Mouse (Mus musculus) liver (tissue): ENCODE data around the gene Kcnip2.

Source experiments
- DNase-seq: peaks from one replicate; pipeline ENCODE4 v3.0.0-alpha.2; 2020; ENCODE audit warnings: mixed read lengths

Kcnip2 gene

GRCm38 (mm10) chr19:45815831-45816405 lies at the start of gene Kcnip2:
Gene Kcnip2 (minus strand): TSS chr19:45816061.
- DNase-seq = peak; percentile 32

- DNase-seq = no peak
These were observed 39.5 kb upstream of the Kcnip2 start for GRCm38 (mm10) chr19:45855284-45855920.

GRCm38 (mm10) chr19:45854521-45854920 lies 38.7 kb upstream of the Kcnip2 start:
- no peak for DNase-seq

GRCm38 (mm10) chr19:45847733-45848093 lies 31.9 kb upstream of the Kcnip2 start:
- no peak for DNase-seq

GRCm38 (mm10) chr19:45847016-45847732 lies 31.3 kb upstream of the Kcnip2 start:
- peak; percentile 17 for DNase-seq

- DNase-seq = no peak
These were observed 28.3 kb upstream of the Kcnip2 start for GRCm38 (mm10) chr19:45844209-45844608.

GRCm38 (mm10) chr19:45843424-45843823 lies 27.6 kb upstream of the Kcnip2 start:
- DNase-seq = peak; percentile 16

GRCm38 (mm10) chr19:45837050-45837994 lies 21.5 kb upstream of the Kcnip2 start:
- DNase-seq = no peak

GRCm38 (mm10) chr19:45835490-45835889 lies 19.6 kb upstream of the Kcnip2 start:
- no peak for DNase-seq

GRCm38 (mm10) chr19:45833665-45834064 lies 17.8 kb upstream of the Kcnip2 start:
- no peak for DNase-seq

- no peak for DNase-seq
These were observed 14.8 kb upstream of the Kcnip2 start for GRCm38 (mm10) chr19:45830679-45831078.

- DNase-seq = no peak
These were observed 11.9 kb upstream of the Kcnip2 start for GRCm38 (mm10) chr19:45827736-45828135.

- no peak for DNase-seq
These were observed 11.3 kb upstream of the Kcnip2 start for GRCm38 (mm10) chr19:45827125-45827524.

- DNase-seq = no peak
These were observed 10.3 kb upstream of the Kcnip2 start for GRCm38 (mm10) chr19:45826146-45826545.

- no peak for DNase-seq
These were observed 6.0 kb upstream of the Kcnip2 start for GRCm38 (mm10) chr19:45821832-45822231.

GRCm38 (mm10) chr19:45817816-45818490 lies 2.1 kb upstream of the Kcnip2 start:
- DNase-seq = no peak

- DNase-seq = no peak
These were observed 866 bp upstream of the Kcnip2 start for GRCm38 (mm10) chr19:45816727-45817126.

GRCm38 (mm10) chr19:45815170-45815569 lies 691 bp downstream of the Kcnip2 start:
- DNase-seq = no peak

GRCm38 (mm10) chr19:45813801-45814200 lies 2.1 kb downstream of the Kcnip2 start:
- peak; percentile 45 for DNase-seq

GRCm38 (mm10) chr19:45813263-45813662 lies 2.6 kb downstream of the Kcnip2 start:
- peak; percentile 81 for DNase-seq

GRCm38 (mm10) chr19:45812673-45813252 lies 3.1 kb downstream of the Kcnip2 start:
- no peak for DNase-seq

- DNase-seq = peak; percentile 78
These were observed 3.7 kb downstream of the Kcnip2 start for GRCm38 (mm10) chr19:45812115-45812514.
